12 mouse cellular contexts compared by ENCODE assay signal in the genomic region with DNA sequence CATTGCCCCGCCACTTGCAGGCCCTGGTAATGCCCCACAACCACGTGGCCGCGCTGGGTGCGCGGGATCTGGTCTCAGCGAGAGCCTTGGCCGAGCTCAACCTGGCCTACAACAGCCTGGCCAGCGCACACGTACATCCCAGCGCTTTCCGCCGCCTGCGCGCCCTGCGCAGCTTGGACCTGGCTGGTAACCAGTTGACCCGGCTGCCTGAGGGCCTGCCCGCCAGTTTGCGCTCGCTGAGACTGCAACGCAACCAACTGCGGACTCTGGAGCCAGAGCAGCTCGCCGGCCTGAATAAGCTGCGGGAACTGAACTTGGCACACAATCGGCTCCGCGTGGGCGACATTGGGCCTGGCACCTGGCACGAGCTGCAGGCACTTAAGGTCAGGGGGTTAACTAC. TPM values are rescaled to one million over a fixed set of nuclear protein-coding genes. Genes with fewer than 3 reads are reported as not detected.
DNase-seq lines count a peak whose midpoint lies in the region; TF ChIP-seq lines count a peak whose summit lies in the region.
"Had no signal": no experiment of that assay in that cellular context is flagged by ENCODE, and none has a peak within 500 bp of the region (broad histone marks: within the 10 kb centered on the region; RNA-seq: fewer than 3 reads in every experiment).

No protein-coding gene starts in this region.

- no peak overlapping the region for H3K27ac ChIP-seq in ES-Bruce4 (ENCODE audit: insufficient read depth, low read length)
- H3K27ac ChIP-seq: heart, embryonic 13.5 days; liver, embryonic 13.5 days had no signal

- no peak for TF ChIP-seq POLR2A in ES-Bruce4 (IDR thresholded peaks at IDR 0.05; ENCODE audit: insufficient read depth, low read length)

- peak; percentile 10 for DNase-seq in gastrocnemius, adult 18-20 months (ENCODE audit: low spot score)
- DNase-seq in gastrocnemius, postnatal 14 days: no peak
- peak; percentile 78 to 80 for DNase-seq in cerebellum, adult 18-20 months
- DNase-seq in kidney, adult 9 months: peak; percentile 56
- DNase-seq in spleen, postnatal 10 days (ENCODE audit: low spot score in 2 of 2): no peak
- no peak for DNase-seq in layer of hippocampus, postnatal 14 days (ENCODE audit: low spot score in 2 of 2)
- DNase-seq in right cerebral cortex, postnatal 14 days: no peak
- DNase-seq: liver, embryonic 13.5 days had no signal

- H3K27me3 ChIP-seq in ES-Bruce4 (ENCODE audit: control insufficient read depth, insufficient read depth, low read length, poor library complexity, severe bottlenecking): no peaks in the 10 kb centered on the region
- H3K27me3 ChIP-seq: CH12.LX; liver, embryonic 13.5 days had no signal

- TF ChIP-seq CTCF in ES-Bruce4 (IDR thresholded peaks at IDR 0.05; ENCODE audit: low read depth, low read length): no peak

- H3K4me3 ChIP-seq in ES-Bruce4 (ENCODE audit: low read depth, low read length): peak overlapping the region; percentile 43
- H3K4me3 ChIP-seq: heart, embryonic 13.5 days; liver, embryonic 13.5 days had no signal

- no peaks in the 10 kb centered on the region for H3K9me3 ChIP-seq in ES-Bruce4 (replicated peaks; ENCODE audit: control insufficient read depth, insufficient read depth, low read length, poor library complexity, severe bottlenecking)
- H3K9me3 ChIP-seq: heart, embryonic 13.5 days; liver, embryonic 13.5 days had no signal

- H3K4me1 ChIP-seq in ES-Bruce4 (ENCODE audit: control insufficient read depth, insufficient read depth, low read length): no peaks in the 10 kb centered on the region
- H3K4me1 ChIP-seq: heart, embryonic 13.5 days had no signal

- no peak for TF ChIP-seq EP300 in ES-Bruce4 (IDR thresholded peaks at IDR 0.05; ENCODE audit: insufficient read depth, low read depth, low read length)

- peaks cover 27% of the 10 kb centered on the region for H3K36me3 ChIP-seq in ES-Bruce4 (ENCODE audit: control insufficient read depth, insufficient read depth, low read length, poor library complexity, severe bottlenecking)

- intact Hi-C loops in gastrocnemius, postnatal 14 days (cut with DNase I; ENCODE audit: low total_unique reads): no loop called here

- H3K9ac ChIP-seq in ES-Bruce4 (ENCODE audit: low read depth, poor library complexity, severe bottlenecking): peak overlapping the region; percentile 29
- H3K9ac ChIP-seq: heart, embryonic 13.5 days; liver, embryonic 13.5 days had no signal

RNA-seq across cellular contexts. Expression of gene Podnl1, which starts 5.0 kb away (rescaled TPM):
- not detected for total RNA-seq in gastrocnemius, adult 18-20 months (2021)
- under 1 TPM in 1 of 2 experiments, not detected in 1; 0.10 TPM for total RNA-seq in gastrocnemius, postnatal 14 days (2021)
- polyA plus RNA-seq in ES-Bruce4 (2011; ENCODE audit: insufficient read depth, insufficient read length, low read depth, missing spikeins): 0.33 TPM in 1 of 2 replicates, not detected in the other
- total RNA-seq in layer of hippocampus, postnatal 14 days (2021): not detected
- polyA plus RNA-seq: liver, embryonic 13.5 days had no signal

RNA-seq across cellular contexts. Expression of gene Cc2d1a, which starts 16.9 kb away (rescaled TPM):
- total RNA-seq in gastrocnemius, adult 18-20 months (2021): 10 to 100 TPM; 15.8 to 16.3 TPM
- total RNA-seq in gastrocnemius, postnatal 14 days (2021): 10 to 100 TPM; 12.1 to 12.6 TPM
- polyA plus RNA-seq in ES-Bruce4 (2011; ENCODE audit: insufficient read depth, insufficient read length, low read depth, missing spikeins): 18.0 and 27.2 TPM in 2 replicates
- 10 to 100 TPM; 46.9 to 53.9 TPM for total RNA-seq in layer of hippocampus, postnatal 14 days (2021)

RNA-seq across cellular contexts. Expression of gene 4930432K21Rik, which starts 17.0 kb away (rescaled TPM):
- total RNA-seq in gastrocnemius, adult 18-20 months (2021): under 1 TPM; 0.31 to 0.57 TPM
- total RNA-seq in gastrocnemius, postnatal 14 days (2021): under 1 TPM; 0.27 to 0.62 TPM
- polyA plus RNA-seq in ES-Bruce4 (2011; ENCODE audit: insufficient read depth, insufficient read length, low read depth, missing spikeins): 3.8 and 4.7 TPM in 2 replicates
- total RNA-seq in layer of hippocampus, postnatal 14 days (2021): 1 to 10 TPM; 1.1 TPM

RNA-seq across cellular contexts. Expression of gene Dcaf15, which starts 26.2 kb away (rescaled TPM):
- 1 to 10 TPM; 4.8 to 4.9 TPM for total RNA-seq in gastrocnemius, adult 18-20 months (2021)
- 1 to 10 TPM; 5.8 to 7.1 TPM for total RNA-seq in gastrocnemius, postnatal 14 days (2021)
- polyA plus RNA-seq in ES-Bruce4 (2011; ENCODE audit: insufficient read depth, insufficient read length, low read depth, missing spikeins): 43.4 and 44.0 TPM in 2 replicates
- 10 to 100 TPM; 20.5 to 21.9 TPM for total RNA-seq in layer of hippocampus, postnatal 14 days (2021)

RNA-seq across cellular contexts. Expression of gene Nanos3, which starts 54.2 kb away (rescaled TPM):
- under 1 TPM in 1 of 2 experiments, not detected in 1; 0.82 TPM for total RNA-seq in gastrocnemius, adult 18-20 months (2021)
- total RNA-seq in gastrocnemius, postnatal 14 days (2021): under 1 TPM in 1 of 2 experiments, not detected in 1; 0.43 TPM
- 3.0 and 4.3 TPM in 2 replicates for polyA plus RNA-seq in ES-Bruce4 (2011; ENCODE audit: insufficient read depth, insufficient read length, low read depth, missing spikeins)
- total RNA-seq in layer of hippocampus, postnatal 14 days (2021): 1 to 10 TPM; 3.8 to 4.4 TPM
- total RNA-seq: CH12.LX; neutrophil, adult 5-6 weeks had no signal

Comparison
In these comparisons a context has a peak if more than half of its experiments do, and no peak if none do; other contexts are left out.
1. DNase-seq: peak in gastrocnemius, adult 18-20 months (single experiment), cerebellum, adult 18-20 months (2 of 2) and kidney, adult 9 months (single experiment); none in gastrocnemius, postnatal 14 days (single experiment), spleen, postnatal 10 days (0 of 2), layer of hippocampus, postnatal 14 days (0 of 2) and right cerebral cortex, postnatal 14 days (single experiment).